Mouse (Mus musculus): ENCODE data around the gene Junb.

DNA sequence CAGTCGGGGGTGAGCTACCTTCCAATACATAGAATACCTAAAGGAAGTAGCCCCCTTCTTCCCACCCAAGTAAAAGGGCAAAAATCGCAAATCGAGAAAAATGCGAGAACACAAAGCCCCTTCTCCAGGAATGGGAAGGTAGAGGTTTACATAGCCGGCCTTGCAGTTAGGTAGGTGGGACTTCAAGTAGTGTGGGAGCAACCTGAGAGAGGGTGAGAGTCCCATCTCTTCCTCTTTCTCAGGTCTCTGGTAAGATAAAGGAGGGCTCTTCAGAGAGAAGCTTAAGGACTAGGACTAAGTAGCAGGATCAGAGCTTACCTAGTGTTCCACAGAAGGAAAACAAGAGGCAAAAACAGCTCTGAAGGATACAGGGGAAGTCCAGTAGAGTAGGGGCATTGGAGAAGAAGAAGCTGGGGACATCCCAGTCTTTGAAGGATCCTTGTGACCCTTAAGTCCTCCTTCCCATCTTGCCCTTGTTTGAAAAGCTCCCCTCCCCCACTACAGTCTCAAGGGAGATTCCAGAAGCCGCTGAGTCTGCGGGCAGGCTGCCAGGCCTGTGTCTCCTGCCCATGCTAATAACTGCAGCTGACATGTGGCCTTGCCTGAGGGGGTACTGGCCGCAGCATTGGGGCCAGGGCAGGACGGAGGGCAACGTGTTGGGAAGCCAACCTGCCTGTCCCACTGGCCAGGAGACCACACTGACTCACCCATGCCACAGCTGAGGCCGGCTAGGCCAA lies 2.3 kb upstream of the Junb start:
- TF ChIP-seq CTCF (conservative IDR thresholded peaks at IDR 0.05; ENCODE audit: low read length) (no peak), POU5F1 (IDR thresholded peaks at IDR 0.05; ENCODE audit: borderline replicate concordance, low read length) (no peak), NANOG (IDR thresholded peaks at IDR 0.05; ENCODE audit: borderline replicate concordance, low read length) (no peak)

Measured in E14TG2a.4 (cell line).